Mouse (Mus musculus) midbrain, embryonic 14.5 days (tissue): ENCODE measurements around the gene Pdcd7. TPM values are rescaled to one million over a fixed set of nuclear protein-coding genes. Genes with fewer than 3 reads are reported as not detected.
A peak's percentile ranks its signal among the peaks of the same experiment; 100 is the strongest.

Experiments
- ATAC-seq: fragments of 200-750 bp; cut with Nextera tagmentation; 2 replicates; pipeline ENCODE4 v1.8.0; 2017; ENCODE audit warnings: moderate number of reproducible peaks, moderate library complexity; ENCODE audit not compliant: low FRiP score, low TSS enrichment
- DNase-seq: peaks from one replicate; pipeline ENCODE4 v3.0.0-alpha.2; 2015
- H3K27ac ChIP-seq: fragments of 300-500 bp; sonication (generic); replicated peaks from 2 replicates; pipeline ENCODE4 v1.5.1; 2014; ENCODE audit warnings: mild to moderate bottlenecking, low read depth, low read length, moderate library complexity
- H3K27me3 ChIP-seq: fragments of 300-500 bp; sonication (generic); 2 replicates; pipeline ENCODE4 v1.6.1; 2014; ENCODE audit warnings: low read length, control low read depth, mixed read lengths; ENCODE audit not compliant: control insufficient read depth, insufficient read depth
- H3K36me3 ChIP-seq: fragments of 300-500 bp; sonication (generic); 2 replicates; pipeline ENCODE4 v1.6.1; 2014; ENCODE audit warnings: low read length, control low read depth; ENCODE audit not compliant: control insufficient read depth, insufficient read depth
- H3K4me1 ChIP-seq: fragments of 300-500 bp; sonication (generic); 2 replicates; pipeline ENCODE4 v1.6.1; 2014; ENCODE audit warnings: mild to moderate bottlenecking, antibody characterized with exemption, low read length, control low read depth; ENCODE audit not compliant: control insufficient read depth, insufficient read depth
- H3K4me2 ChIP-seq: fragments of 300-500 bp; sonication (generic); 2 replicates; pipeline ENCODE4 v1.6.1; 2014; ENCODE audit warnings: mild to moderate bottlenecking, low read length, moderate library complexity
- H3K4me3 ChIP-seq: fragments of 300-500 bp; sonication (generic); replicated peaks from 2 replicates; pipeline ENCODE4 v1.5.1; 2014; ENCODE audit warnings: low read depth, low read length
- H3K9ac ChIP-seq: fragments of 300-500 bp; sonication (generic); replicated peaks from 2 replicates; pipeline ENCODE4 v1.6.1; 2014; ENCODE audit warnings: mild to moderate bottlenecking, low read length, moderate library complexity
- H3K9me3 ChIP-seq: fragments of 300-500 bp; sonication (generic); 2 replicates; pipeline ENCODE4 v1.6.1; 2016; ENCODE audit warnings: low read length, control low read depth, mixed read lengths; ENCODE audit not compliant: control insufficient read depth
- WGBS: fragments of 180-500 bp; shearing (Covaris S2); extraction: QIAGEN DNeasy Blood & Tissue Kit; methylation state at CpG from one replicate; pipeline ENCODE4 v1.1.7; 2014; 5-methylcytosine and 5-hydroxymethylcytosine counted together
- polyA plus RNA-seq: library from polyadenylated mRNA; unstranded; fragments of >200 nt; fragmentation: Nextera tagmentation; extraction: Ambion mirVana; gene quantifications from 2 replicates; pipeline ENCODE4 v1.2.1, GENCODE M21; 2014

Gene Pdcd7
- polyA plus RNA-seq, 1 experiment from 2014 or later = 10.1 TPM

- H3K4me2 ChIP-seq = no peak overlapping the region
- no peak overlapping the region for H3K27ac ChIP-seq
- H3K4me3 ChIP-seq = no peak overlapping the region
- DNase-seq = no peak
- H3K9ac ChIP-seq = no peak overlapping the region
- ATAC-seq = no peak
- no peaks in the 10 kb centered on the region for H3K27me3 ChIP-seq
- no peaks in the 10 kb centered on the region for H3K36me3 ChIP-seq
- H3K4me1 ChIP-seq = peaks cover 5% of the 10 kb centered on the region
- H3K9me3 ChIP-seq = no peaks in the 10 kb centered on the region
- WGBS = 90% methylated on average over 6 of the region's 6 CpGs
These were observed 54.0 kb downstream of the Pdcd7 start for GRCm38 (mm10) chr9:65399934-65400333.

GRCm38 (mm10) chr9:65404331-65405183, 58.7 kb downstream of the Pdcd7 start:
- no peak for ATAC-seq
- no peaks in the 10 kb centered on the region for H3K9me3 ChIP-seq

GRCm38 (mm10) chr9:65405184-65405449, 59.2 kb downstream of the Pdcd7 start:
- ATAC-seq = no peak
- 87% methylated on average over 2 of the region's 2 CpGs for WGBS
- H3K36me3 ChIP-seq = no peaks in the 10 kb centered on the region

More at GRCm38 (mm10) chr9:65404331-65405183, 58.7 kb downstream of the Pdcd7 start:
- no peak overlapping the region for H3K4me3 ChIP-seq
- H3K27me3 ChIP-seq = no peaks in the 10 kb centered on the region
- 83% methylated on average over 15 of the region's 15 CpGs for WGBS
- no peaks in the 10 kb centered on the region for H3K36me3 ChIP-seq
- H3K9ac ChIP-seq = no peak overlapping the region
- H3K27ac ChIP-seq = no peak overlapping the region
- H3K4me1 ChIP-seq = no peaks in the 10 kb centered on the region
- no peak overlapping the region for H3K4me2 ChIP-seq
- peak; percentile 58 for DNase-seq

GRCm38 (mm10) chr9:65407327-65407726, 61.4 kb downstream of the Pdcd7 start:
- no peaks in the 10 kb centered on the region for H3K9me3 ChIP-seq
- H3K27me3 ChIP-seq = no peaks in the 10 kb centered on the region
- H3K4me1 ChIP-seq = no peaks in the 10 kb centered on the region
- H3K4me2 ChIP-seq = no peak overlapping the region
- no peak for DNase-seq
- H3K4me3 ChIP-seq = no peak overlapping the region
- no peaks in the 10 kb centered on the region for H3K36me3 ChIP-seq
- H3K9ac ChIP-seq = no peak overlapping the region
- WGBS = 86% methylated on average over 5 of the region's 5 CpGs
- ATAC-seq = no peak
- H3K27ac ChIP-seq = no peak overlapping the region

More at GRCm38 (mm10) chr9:65405184-65405449, 59.2 kb downstream of the Pdcd7 start:
- no peak for DNase-seq
- H3K27ac ChIP-seq = no peak overlapping the region
- H3K4me1 ChIP-seq = no peaks in the 10 kb centered on the region
- no peaks in the 10 kb centered on the region for H3K9me3 ChIP-seq
- no peak overlapping the region for H3K9ac ChIP-seq
- no peak overlapping the region for H3K4me2 ChIP-seq
- no peak overlapping the region for H3K4me3 ChIP-seq
- no peaks in the 10 kb centered on the region for H3K27me3 ChIP-seq

GRCm38 (mm10) chr9:65407861-65408260, 62.0 kb downstream of the Pdcd7 start:
- no peaks in the 10 kb centered on the region for H3K36me3 ChIP-seq
- H3K9ac ChIP-seq = no peak overlapping the region
- H3K4me3 ChIP-seq = no peak overlapping the region
- H3K27me3 ChIP-seq = no peaks in the 10 kb centered on the region
- H3K9me3 ChIP-seq = no peaks in the 10 kb centered on the region
- H3K4me2 ChIP-seq = no peak overlapping the region
- ATAC-seq = no peak
- H3K27ac ChIP-seq = no peak overlapping the region
- 76% methylated on average over 3 of the region's 3 CpGs for WGBS
- H3K4me1 ChIP-seq = no peaks in the 10 kb centered on the region
- DNase-seq = no peak

- Histone ChIP-seq H3K4me2 (no peak overlapping the region), H3K27ac (no peak overlapping the region), H3K9ac (no peak overlapping the region), H3K36me3 (no peaks in the 10 kb centered on the region), H3K4me3 (no peak overlapping the region), H3K4me1 (no peaks in the 10 kb centered on the region), H3K9me3 (no peaks in the 10 kb centered on the region), H3K27me3 (no peaks in the 10 kb centered on the region)
- ATAC-seq (no peak), DNase-seq (no peak)
- 73% methylated on average over 5 of the region's 5 CpGs for WGBS
These were observed 63.0 kb downstream of the Pdcd7 start for GRCm38 (mm10) chr9:65408871-65409295.

Other genes with a start within 250 kb of the Pdcd7 start
- gene Igdcc4, start 244.6 kb upstream of the Pdcd7 start, polyA plus RNA-seq = 14.9 and 17.3 TPM in 2 replicates
- 10.7 and 14.1 TPM in 2 replicates for gene Igdcc3, start 204.9 kb upstream of the Pdcd7 start, polyA plus RNA-seq
- 5.2 and 6.5 TPM in 2 replicates for gene Parp16, start 150.8 kb upstream of the Pdcd7 start, polyA plus RNA-seq
- gene Cilp, start 80.9 kb upstream of the Pdcd7 start, polyA plus RNA-seq = 0.17 and 0.24 TPM in 2 replicates
- 38.1 and 45.6 TPM in 2 replicates for gene Clpx, start 51.8 kb upstream of the Pdcd7 start, polyA plus RNA-seq
- gene Ubap1l, start 14.9 kb downstream of the Pdcd7 start, polyA plus RNA-seq = 1.5 and 1.7 TPM in 2 replicates
- gene Kbtbd13, start 45.5 kb downstream of the Pdcd7 start, polyA plus RNA-seq = 0.23 and 0.47 TPM in 2 replicates
- gene Rasl12, start 52.4 kb downstream of the Pdcd7 start, polyA plus RNA-seq = 6.5 and 7.1 TPM in 2 replicates
- not detected in 2 replicates for gene Slc51b, start 76.9 kb downstream of the Pdcd7 start, polyA plus RNA-seq
- 22.0 and 23.5 TPM in 2 replicates for gene Mtfmt, start 89.7 kb downstream of the Pdcd7 start, polyA plus RNA-seq
- gene Spg21, start 114.8 kb downstream of the Pdcd7 start, polyA plus RNA-seq = 137 and 162 TPM in 2 replicates
- 0.55 and 1.00 TPM in 2 replicates for gene Ankdd1a, start 174.1 kb downstream of the Pdcd7 start, polyA plus RNA-seq
- gene Plekho2, start 233.9 kb downstream of the Pdcd7 start, polyA plus RNA-seq = 2.9 and 4.6 TPM in 2 replicates
- gene Pif1, start 241.1 kb downstream of the Pdcd7 start, polyA plus RNA-seq = 1.5 and 2.6 TPM in 2 replicates